Mouse (Mus musculus) intestine, postnatal 0 days (tissue): ENCODE measurements around the gene Rpl9. TPM values are rescaled to one million over a fixed set of nuclear protein-coding genes. Genes with fewer than 3 reads are reported as not detected.
A peak's percentile ranks its signal among the peaks of the same experiment; 100 is the strongest.

Experiments
- ATAC-seq: fragments of 200-750 bp; cut with Nextera tagmentation; 2 replicates; pipeline ENCODE4 v1.8.0; 2017; ENCODE audit warnings: mild to moderate bottlenecking, moderate TSS enrichment, moderate library complexity
- H3K27ac ChIP-seq: fragments of 300-500 bp; sonication (generic); 2 replicates; pipeline ENCODE4 v1.5.1; 2014; ENCODE audit warnings: mild to moderate bottlenecking, low read depth, low read length, moderate library complexity
- H3K27me3 ChIP-seq: fragments of 300-500 bp; sonication (generic); replicated peaks from 2 replicates; pipeline ENCODE4 v1.6.1; 2014; ENCODE audit warnings: low read length, mixed read lengths; ENCODE audit not compliant: control insufficient read depth, insufficient read depth
- H3K36me3 ChIP-seq: fragments of 300-500 bp; sonication (generic); 2 replicates; pipeline ENCODE4 v1.6.1; 2014; ENCODE audit warnings: mild to moderate bottlenecking, moderate library complexity; ENCODE audit not compliant: control insufficient read depth, insufficient read depth
- H3K4me1 ChIP-seq: fragments of 300-500 bp; sonication (generic); replicated peaks from 2 replicates; pipeline ENCODE4 v1.6.1; 2014; ENCODE audit warnings: antibody characterized with exemption, low read length, mixed read lengths; ENCODE audit not compliant: control insufficient read depth, insufficient read depth
- H3K4me2 ChIP-seq: fragments of 300-500 bp; sonication (generic); replicated peaks from 2 replicates; pipeline ENCODE4 v1.6.1; 2014; ENCODE audit warnings: low read depth, mild to moderate bottlenecking, moderate library complexity
- H3K4me3 ChIP-seq: fragments of 300-500 bp; sonication (generic); 2 replicates; pipeline ENCODE4 v1.5.1; 2014; ENCODE audit warnings: low read depth, low read length
- H3K9ac ChIP-seq: fragments of 300-500 bp; sonication (generic); 2 replicates; pipeline ENCODE4 v1.6.1; 2014; ENCODE audit warnings: mild to moderate bottlenecking, low read depth, low read length
- H3K9me3 ChIP-seq: fragments of 300-500 bp; sonication (generic); 2 replicates; pipeline ENCODE4 v1.6.1; 2016; ENCODE audit warnings: mixed run types; ENCODE audit not compliant: control insufficient read depth
- CTCF ChIP-seq: sonication (generic); IDR thresholded peaks from 2 replicates; pipeline ENCODE4 v1.5.1; 2016; ENCODE audit warnings: low read depth, mild to moderate bottlenecking, control low read depth, antibody characterized with exemption, moderate library complexity
- WGBS: fragments of 180-500 bp; shearing (Covaris S2); extraction: QIAGEN DNeasy Blood & Tissue Kit; methylation state at CpG from one replicate; pipeline ENCODE4 v1.1.7; 2014; 5-methylcytosine and 5-hydroxymethylcytosine counted together
- polyA plus RNA-seq: library from polyadenylated mRNA; unstranded; fragments of >200 nt; fragmentation: Nextera tagmentation; extraction: Ambion mirVana; gene quantifications from 2 replicates; pipeline ENCODE4 v1.2.1, GENCODE M21; 2015

The Rpl9 gene
- polyA plus RNA-seq, 1 experiment from 2014 or later, result 650 TPM

DNA sequence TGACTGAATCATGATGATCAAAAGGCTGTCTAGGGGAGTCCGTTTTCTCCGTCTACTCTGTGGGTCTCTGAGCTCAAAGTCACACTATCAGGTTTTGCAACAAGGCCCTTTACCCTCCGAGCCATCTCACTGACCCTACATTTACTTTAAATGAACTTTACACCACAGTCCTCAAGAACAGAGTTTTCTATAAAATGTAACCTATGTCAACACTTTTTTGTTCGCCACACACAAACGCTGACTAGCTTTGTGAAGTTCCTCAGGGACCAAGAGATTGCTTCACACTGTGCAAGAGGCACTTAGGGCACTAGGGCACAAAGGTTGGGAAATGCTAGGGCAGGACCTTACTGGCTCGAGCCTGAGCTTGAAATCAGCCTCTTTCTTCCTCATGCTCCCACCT lies 34.4 kb downstream of the Rpl9 start:
- 45% methylated on average over 6 of the region's 6 CpGs for WGBS
- no peaks in the 10 kb centered on the region for H3K27me3 ChIP-seq
- no peak overlapping the region for H3K9ac ChIP-seq

DNA sequence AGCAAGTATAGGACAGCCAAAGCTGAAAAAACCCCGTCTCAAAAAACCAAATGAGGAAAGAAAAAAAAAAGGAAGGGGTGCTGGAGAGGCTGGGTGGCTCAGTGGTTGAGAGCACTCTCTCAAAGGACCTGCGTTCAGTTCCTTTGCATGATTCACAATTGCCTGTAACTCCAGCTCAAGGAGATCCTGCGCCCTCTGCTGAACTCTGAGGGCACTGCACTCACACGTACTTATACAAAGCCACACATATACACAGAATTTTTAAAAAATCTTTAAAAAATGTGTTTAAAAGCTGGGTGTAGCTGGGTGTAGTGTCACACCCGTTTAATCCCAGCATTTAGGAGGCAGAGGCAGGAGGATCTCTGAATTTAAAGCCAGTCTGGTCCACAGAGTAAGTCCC lies 36.3 kb downstream of the Rpl9 start:
- Histone ChIP-seq H3K4me3 (no peak overlapping the region), H3K4me2 (no peak overlapping the region), H3K9ac (no peak overlapping the region), H3K9me3 (no peaks in the 10 kb centered on the region), H3K27ac (no peak overlapping the region), H3K36me3 (no peaks in the 10 kb centered on the region), H3K4me1 (no peaks in the 10 kb centered on the region), H3K27me3 (no peaks in the 10 kb centered on the region)
- TF ChIP-seq CTCF, result 0 out of 2 replicates have a peak, but pooled peaks have one; percentile 22
- no peak for ATAC-seq
- 81% methylated on average over 5 of the region's 5 CpGs for WGBS

More for the DNA sequence above, 34.4 kb downstream of the Rpl9 start:
- TF ChIP-seq CTCF, result no peak
- H3K4me3 ChIP-seq, result no peak overlapping the region
- no peaks in the 10 kb centered on the region for H3K36me3 ChIP-seq
- peak overlapping the region; percentile 47; the same call in 1 of the 2 replicates for H3K27ac ChIP-seq
- no peaks in the 10 kb centered on the region for H3K9me3 ChIP-seq
- no peaks in the 10 kb centered on the region for H3K4me1 ChIP-seq
- no peak overlapping the region for H3K4me2 ChIP-seq
- ATAC-seq, result peak; percentile 97

DNA sequence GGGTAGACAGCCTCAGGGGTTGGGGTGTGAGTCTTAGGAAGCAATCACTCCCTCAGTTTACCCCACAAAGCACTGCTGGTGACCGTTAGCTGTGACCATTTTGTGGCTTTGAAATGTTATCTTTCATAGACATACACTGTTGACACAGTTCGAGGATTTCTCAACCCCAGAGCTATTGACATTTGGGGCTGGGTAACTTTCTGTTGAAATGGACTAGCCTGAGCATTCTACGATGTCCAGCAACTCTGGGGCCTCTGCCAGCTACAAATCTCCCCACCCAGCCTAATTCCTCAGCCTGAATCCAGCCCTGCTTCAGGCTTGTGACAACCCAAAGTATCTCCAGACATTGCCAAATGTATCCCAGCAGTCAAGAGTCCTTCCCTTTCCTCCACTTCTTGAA lies 37.1 kb downstream of the Rpl9 start:
- no peak for TF ChIP-seq CTCF
- H3K9ac ChIP-seq, result no peak overlapping the region
- no peaks in the 10 kb centered on the region for H3K36me3 ChIP-seq
- WGBS, result 40% methylated on average over 3 of the region's 3 CpGs
- H3K9me3 ChIP-seq, result no peaks in the 10 kb centered on the region
- H3K4me2 ChIP-seq, result no peak overlapping the region
- H3K4me1 ChIP-seq, result no peaks in the 10 kb centered on the region
- ATAC-seq, result no peak
- no peak overlapping the region for H3K27ac ChIP-seq
- no peak overlapping the region for H3K4me3 ChIP-seq
- H3K27me3 ChIP-seq, result no peaks in the 10 kb centered on the region

DNA sequence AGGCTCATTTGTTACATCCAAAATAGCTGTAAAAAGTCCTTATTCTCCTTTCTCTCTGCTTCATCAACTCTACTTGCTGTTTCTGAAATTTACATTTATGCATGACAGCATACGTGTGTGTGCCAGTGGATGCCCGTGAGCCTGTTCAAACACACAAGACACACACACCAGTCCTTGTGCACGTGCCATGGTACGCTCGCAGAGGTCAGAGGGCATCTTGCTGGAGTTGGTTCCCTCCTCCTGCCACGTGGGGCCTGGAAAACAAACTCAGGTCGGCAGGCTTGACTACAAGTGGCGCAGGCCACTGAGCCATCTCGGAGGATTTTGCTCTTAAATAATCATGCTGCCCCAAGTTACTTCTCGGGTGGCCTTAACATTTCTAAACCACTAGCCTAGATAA lies 40.7 kb downstream of the Rpl9 start:
- Histone ChIP-seq H3K4me1 (no peaks in the 10 kb centered on the region), H3K4me2 (no peak overlapping the region), H3K27ac (no peak overlapping the region), H3K27me3 (no peaks in the 10 kb centered on the region), H3K9me3 (no peaks in the 10 kb centered on the region), H3K4me3 (no peak overlapping the region), H3K36me3 (no peaks in the 10 kb centered on the region), H3K9ac (no peak overlapping the region)
- ATAC-seq, result no peak
- TF ChIP-seq CTCF, result no peak
- WGBS, result 50% methylated on average over 10 of the region's 10 CpGs

DNA sequence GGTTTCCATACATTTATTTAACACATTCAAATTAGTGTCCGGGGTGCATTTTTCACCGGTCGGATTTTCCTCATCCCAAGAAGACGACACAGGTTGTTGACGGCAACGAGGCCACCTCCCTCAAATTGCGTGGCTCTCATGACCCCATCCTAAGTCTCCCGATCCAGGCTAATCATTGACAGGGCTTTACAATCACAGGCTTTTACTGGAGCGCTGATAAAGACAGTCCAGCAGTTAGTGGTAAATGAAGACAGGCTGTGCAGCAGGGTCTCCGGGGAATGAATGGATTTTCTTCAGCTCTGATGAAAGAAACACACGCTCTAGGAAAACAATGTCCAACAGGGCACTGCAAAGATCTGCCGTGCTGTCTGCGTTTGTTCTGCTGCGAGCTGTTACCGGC lies 43.1 kb downstream of the Rpl9 start, which contains the start of gene Klb:
Klb (plus strand) TSS at position 147 of the 400 bp plus-strand sequence.
- 40% methylated on average over 15 of the region's 15 CpGs for WGBS
- Histone ChIP-seq H3K9me3 (no peaks in the 10 kb centered on the region), H3K9ac (peak within 1 kb of the TSS; percentile 17; the same call in 1 of the 2 replicates), H3K36me3 (no peaks in the 10 kb centered on the region), H3K4me1 (no peaks in the 10 kb centered on the region), H3K4me2 (peak within 1 kb of the TSS; percentile 69), H3K27me3 (no peaks in the 10 kb centered on the region), H3K27ac (no peak within 1 kb of the TSS), H3K4me3 (peak within 1 kb of the TSS; percentile 45)
- no peak for TF ChIP-seq CTCF
- ATAC-seq, result peak; percentile 73

DNA sequence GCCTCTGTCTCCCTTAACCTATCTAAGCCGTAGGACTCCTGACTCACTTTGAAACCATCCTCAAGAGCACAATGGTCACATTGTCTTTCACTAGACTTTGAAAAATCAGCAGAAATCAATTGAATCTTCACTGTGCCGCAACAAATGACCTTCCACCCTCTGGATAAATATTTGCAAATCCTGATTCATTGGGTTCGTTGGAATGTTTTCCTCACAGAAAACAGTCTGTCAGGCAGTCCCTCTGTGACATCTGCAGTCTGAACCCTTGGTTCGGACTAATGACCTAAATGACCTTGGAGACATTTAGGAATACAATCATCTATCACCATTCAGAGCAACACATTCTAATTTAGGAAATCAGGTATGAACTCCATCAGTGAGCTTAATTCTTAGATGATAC lies 51.1 kb downstream of the Rpl9 start:
- 16% methylated on average over 4 of the region's 4 CpGs for WGBS
- Histone ChIP-seq H3K36me3 (no peaks in the 10 kb centered on the region), H3K4me1 (no peaks in the 10 kb centered on the region), H3K4me3 (no peak overlapping the region), H3K27ac (no peak overlapping the region), H3K4me2 (no peak overlapping the region), H3K9ac (no peak overlapping the region), H3K9me3 (no peaks in the 10 kb centered on the region), H3K27me3 (no peaks in the 10 kb centered on the region)
- no peak for TF ChIP-seq CTCF
- ATAC-seq, result no peak

DNA sequence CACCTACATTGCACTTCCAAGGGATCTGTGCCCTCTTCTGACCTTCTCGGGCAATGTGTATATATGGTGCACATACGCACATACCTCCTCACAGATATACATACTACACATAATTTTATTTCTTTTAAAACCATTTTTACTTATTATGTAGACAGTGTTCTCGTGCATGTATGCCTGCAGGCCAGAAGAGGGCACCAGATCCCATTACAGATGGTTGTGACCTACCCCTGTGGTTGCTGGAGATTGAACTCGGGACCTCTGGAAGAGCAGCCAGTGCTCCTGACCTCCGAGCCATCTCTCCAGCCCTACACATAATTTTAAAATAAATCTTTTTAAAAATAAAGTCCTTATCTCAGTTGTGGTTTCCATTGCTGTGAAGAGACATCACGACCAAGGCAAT lies 52.9 kb downstream of the Rpl9 start:
- no peak overlapping the region for H3K27ac ChIP-seq
- H3K27me3 ChIP-seq, result no peaks in the 10 kb centered on the region
- H3K9ac ChIP-seq, result no peak overlapping the region
- H3K4me2 ChIP-seq, result no peak overlapping the region
- 85% methylated on average over 6 of the region's 6 CpGs for WGBS
- peak; percentile 54 for TF ChIP-seq CTCF
- no peak overlapping the region for H3K4me3 ChIP-seq
- H3K36me3 ChIP-seq, result no peaks in the 10 kb centered on the region
- no peak for ATAC-seq
- H3K4me1 ChIP-seq, result no peaks in the 10 kb centered on the region
- no peaks in the 10 kb centered on the region for H3K9me3 ChIP-seq

Other genes with a start within 250 kb of the Rpl9 start
- 1.7 TPM in 2 replicates for gene Wdr19, start 191.7 kb downstream of the Rpl9 start, polyA plus RNA-seq
- gene Rfc1, start 55.8 kb downstream of the Rpl9 start, polyA plus RNA-seq, result 28.9 and 32.5 TPM in 2 replicates
- 2.6 and 3.8 TPM in 2 replicates for gene Klb, start 43.1 kb downstream of the Rpl9 start, polyA plus RNA-seq
- gene Lias, start 53 bp upstream of the Rpl9 start, polyA plus RNA-seq, result 40.6 and 41.9 TPM in 2 replicates
- gene Ugdh, start 44.5 kb upstream of the Rpl9 start, polyA plus RNA-seq, result 298 and 303 TPM in 2 replicates
- gene Gm43552, start 101.4 kb upstream of the Rpl9 start, polyA plus RNA-seq, result not detected in 2 replicates
- 250 and 257 TPM in 2 replicates for gene Smim14, start 145.7 kb upstream of the Rpl9 start, polyA plus RNA-seq
- 102 and 111 TPM in 2 replicates for gene Ube2k, start 145.8 kb upstream of the Rpl9 start, polyA plus RNA-seq